Mouse (Mus musculus) midbrain, embryonic 14.5 days (tissue): ENCODE data around the gene Ankrd44. TPM values are rescaled to one million over a fixed set of nuclear protein-coding genes. Genes with fewer than 3 reads are reported as not detected.
A peak's percentile ranks its signal among the peaks of the same experiment; 100 is the strongest.

ENCODE experiments used
- ATAC-seq: fragments of 200-750 bp; cut with Nextera tagmentation; 2 replicates; pipeline ENCODE4 v1.8.0; 2017; ENCODE audit warnings: moderate number of reproducible peaks, moderate library complexity; ENCODE audit not compliant: low FRiP score, low TSS enrichment
- DNase-seq: peaks from one replicate; pipeline ENCODE4 v3.0.0-alpha.2; 2015
- H3K27ac ChIP-seq: fragments of 300-500 bp; sonication (generic); replicated peaks from 2 replicates; pipeline ENCODE4 v1.5.1; 2014; ENCODE audit warnings: mild to moderate bottlenecking, low read depth, low read length, moderate library complexity
- H3K27me3 ChIP-seq: fragments of 300-500 bp; sonication (generic); 2 replicates; pipeline ENCODE4 v1.6.1; 2014; ENCODE audit warnings: low read length, control low read depth, mixed read lengths; ENCODE audit not compliant: control insufficient read depth, insufficient read depth
- H3K36me3 ChIP-seq: fragments of 300-500 bp; sonication (generic); 2 replicates; pipeline ENCODE4 v1.6.1; 2014; ENCODE audit warnings: low read length, control low read depth; ENCODE audit not compliant: control insufficient read depth, insufficient read depth
- H3K4me1 ChIP-seq: fragments of 300-500 bp; sonication (generic); 2 replicates; pipeline ENCODE4 v1.6.1; 2014; ENCODE audit warnings: mild to moderate bottlenecking, antibody characterized with exemption, low read length, control low read depth; ENCODE audit not compliant: control insufficient read depth, insufficient read depth
- H3K4me2 ChIP-seq: fragments of 300-500 bp; sonication (generic); 2 replicates; pipeline ENCODE4 v1.6.1; 2014; ENCODE audit warnings: mild to moderate bottlenecking, low read length, moderate library complexity
- H3K4me3 ChIP-seq: fragments of 300-500 bp; sonication (generic); replicated peaks from 2 replicates; pipeline ENCODE4 v1.5.1; 2014; ENCODE audit warnings: low read depth, low read length
- H3K9ac ChIP-seq: fragments of 300-500 bp; sonication (generic); replicated peaks from 2 replicates; pipeline ENCODE4 v1.6.1; 2014; ENCODE audit warnings: mild to moderate bottlenecking, low read length, moderate library complexity
- H3K9me3 ChIP-seq: fragments of 300-500 bp; sonication (generic); 2 replicates; pipeline ENCODE4 v1.6.1; 2016; ENCODE audit warnings: low read length, control low read depth, mixed read lengths; ENCODE audit not compliant: control insufficient read depth
- WGBS: fragments of 180-500 bp; shearing (Covaris S2); extraction: QIAGEN DNeasy Blood & Tissue Kit; methylation state at CpG from one replicate; pipeline ENCODE4 v1.1.7; 2014; 5-methylcytosine and 5-hydroxymethylcytosine counted together
- polyA plus RNA-seq: library from polyadenylated mRNA; unstranded; fragments of >200 nt; fragmentation: Nextera tagmentation; extraction: Ambion mirVana; gene quantifications from 2 replicates; pipeline ENCODE4 v1.2.1, GENCODE M21; 2014

Gene Ankrd44
- polyA plus RNA-seq, 1 experiment from 2014 or later = 39.1 TPM

- H3K27me3 ChIP-seq = no peaks in the 10 kb centered on the region
- H3K27ac ChIP-seq = no peak overlapping the region
- no peak for ATAC-seq
- H3K4me3 ChIP-seq = no peak overlapping the region
- no peak overlapping the region for H3K9ac ChIP-seq
- 79% methylated on average over 8 of the region's 8 CpGs for WGBS
- H3K9me3 ChIP-seq = no peaks in the 10 kb centered on the region
- no peak overlapping the region for H3K4me2 ChIP-seq
- H3K4me1 ChIP-seq = no peaks in the 10 kb centered on the region
- no peaks in the 10 kb centered on the region for H3K36me3 ChIP-seq
- no peak for DNase-seq
Measured at GRCm38 (mm10) chr1:54827827-54828226, 98.4 kb downstream of the Ankrd44 start.

DNA sequence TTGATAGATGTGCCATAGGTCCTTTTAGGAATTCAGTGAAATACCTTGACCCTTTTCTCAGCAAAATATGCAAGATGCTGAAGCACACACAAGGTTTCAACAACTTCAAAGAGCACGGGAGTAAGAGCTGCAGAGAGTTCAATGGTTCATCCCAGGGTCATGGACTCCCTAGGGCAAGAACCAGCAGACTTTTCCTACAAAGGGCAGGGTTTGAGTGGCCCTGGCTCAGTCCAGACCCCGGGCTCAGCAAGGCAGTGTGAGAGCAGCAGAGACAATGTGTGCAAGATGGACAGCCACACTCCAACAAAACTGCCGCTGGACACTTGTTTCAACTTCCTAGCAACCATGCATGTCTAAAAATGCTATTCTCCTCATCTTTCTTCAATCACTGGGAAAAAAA, 98.8 kb downstream of the Ankrd44 start:
- no peak overlapping the region for H3K27ac ChIP-seq
- 76% methylated on average over 3 of the region's 3 CpGs for WGBS
- H3K4me2 ChIP-seq = no peak overlapping the region
- H3K27me3 ChIP-seq = no peaks in the 10 kb centered on the region
- H3K9ac ChIP-seq = no peak overlapping the region
- DNase-seq = no peak
- H3K4me1 ChIP-seq = no peaks in the 10 kb centered on the region
- no peak overlapping the region for H3K4me3 ChIP-seq
- H3K9me3 ChIP-seq = no peaks in the 10 kb centered on the region
- ATAC-seq = no peak
- no peaks in the 10 kb centered on the region for H3K36me3 ChIP-seq

GRCm38 (mm10) chr1:54826426-54826986, 99.7 kb downstream of the Ankrd44 start:
- no peak overlapping the region for H3K27ac ChIP-seq
- H3K9ac ChIP-seq = no peak overlapping the region
- H3K4me2 ChIP-seq = no peak overlapping the region
- no peak for ATAC-seq
- no peaks in the 10 kb centered on the region for H3K9me3 ChIP-seq
- no peaks in the 10 kb centered on the region for H3K27me3 ChIP-seq
- H3K36me3 ChIP-seq = no peaks in the 10 kb centered on the region
- DNase-seq = peak; percentile 28
- 80% methylated on average over 4 of the region's 4 CpGs for WGBS
- no peaks in the 10 kb centered on the region for H3K4me1 ChIP-seq
- no peak overlapping the region for H3K4me3 ChIP-seq

- H3K27ac ChIP-seq = no peak overlapping the region
- WGBS = 84% methylated on average over 6 of the region's 6 CpGs
- H3K27me3 ChIP-seq = no peaks in the 10 kb centered on the region
- DNase-seq (no peak), ATAC-seq (no peak)
- no peaks in the 10 kb centered on the region for H3K36me3 ChIP-seq
- H3K4me2 ChIP-seq = no peak overlapping the region
- H3K9ac ChIP-seq = no peak overlapping the region
- no peaks in the 10 kb centered on the region for H3K4me1 ChIP-seq
- no peaks in the 10 kb centered on the region for H3K9me3 ChIP-seq
- H3K4me3 ChIP-seq = no peak overlapping the region
Measured at GRCm38 (mm10) chr1:54825718-54826425, 100.3 kb downstream of the Ankrd44 start.

- 87% methylated on average over 14 of the region's 14 CpGs for WGBS
- Histone ChIP-seq H3K27me3 (no peaks in the 10 kb centered on the region), H3K4me1 (no peaks in the 10 kb centered on the region), H3K27ac (no peak overlapping the region), H3K4me3 (no peak overlapping the region), H3K4me2 (no peak overlapping the region), H3K9me3 (no peaks in the 10 kb centered on the region), H3K36me3 (no peaks in the 10 kb centered on the region), H3K9ac (no peak overlapping the region)
- no peak for ATAC-seq
- no peak for DNase-seq
Measured at GRCm38 (mm10) chr1:54824106-54824808, 101.9 kb downstream of the Ankrd44 start.

- no peak overlapping the region for H3K4me3 ChIP-seq
- H3K9me3 ChIP-seq = no peaks in the 10 kb centered on the region
- H3K9ac ChIP-seq = no peak overlapping the region
- H3K27me3 ChIP-seq = no peaks in the 10 kb centered on the region
- H3K27ac ChIP-seq = no peak overlapping the region
- no peaks in the 10 kb centered on the region for H3K4me1 ChIP-seq
- ATAC-seq (no peak), DNase-seq (no peak)
- H3K36me3 ChIP-seq = no peaks in the 10 kb centered on the region
- 97% methylated on average over 1 of the region's 1 CpGs for WGBS
- no peak overlapping the region for H3K4me2 ChIP-seq
Measured at GRCm38 (mm10) chr1:54821797-54822196, 104.4 kb downstream of the Ankrd44 start.

GRCm38 (mm10) chr1:54815206-54815855, 110.9 kb downstream of the Ankrd44 start:
- Histone ChIP-seq H3K36me3 (no peaks in the 10 kb centered on the region), H3K9ac (no peak overlapping the region), H3K27ac (peak overlapping the region; percentile 55), H3K9me3 (no peaks in the 10 kb centered on the region), H3K4me2 (no peak overlapping the region), H3K4me1 (no peaks in the 10 kb centered on the region), H3K4me3 (no peak overlapping the region), H3K27me3 (no peaks in the 10 kb centered on the region)
- peak; percentile 15 for DNase-seq
- no peak for ATAC-seq
- 76% methylated on average over 9 of the region's 9 CpGs for WGBS

DNA sequence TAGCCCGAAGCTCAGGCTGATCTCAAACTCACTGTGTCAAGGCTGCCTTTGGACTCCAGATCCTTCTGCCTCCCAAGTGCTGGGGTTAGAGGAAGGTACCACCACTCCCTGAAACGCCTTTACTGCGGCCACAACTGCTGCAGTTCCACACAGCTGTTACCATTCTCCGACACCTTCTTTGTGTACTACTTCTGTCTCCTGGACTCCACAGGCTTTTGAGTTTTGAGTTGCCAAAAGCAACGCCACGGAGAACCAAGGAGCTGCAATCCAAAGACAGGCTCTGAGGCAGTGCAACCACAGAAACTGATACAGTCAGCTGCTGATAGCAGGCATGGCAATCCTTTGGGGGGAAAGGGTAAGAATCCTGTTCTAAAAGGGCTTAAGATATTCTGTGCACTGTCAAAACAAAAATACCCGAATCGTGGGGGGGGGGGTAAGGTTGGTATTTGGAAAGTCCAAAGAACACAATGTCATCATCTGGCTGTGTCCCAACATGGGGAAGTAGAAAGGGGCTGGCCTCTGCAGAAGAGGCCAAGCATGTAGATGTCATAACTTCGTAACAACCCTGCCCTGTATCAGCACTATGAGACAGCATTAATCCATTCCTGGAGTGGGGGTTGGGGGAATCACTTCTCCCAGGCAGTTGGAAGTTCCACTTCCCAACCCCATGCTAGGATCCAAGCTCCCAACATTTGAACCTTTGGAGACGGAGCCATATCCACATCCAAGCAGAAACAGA, 116.2 kb downstream of the Ankrd44 start:
- H3K9me3 ChIP-seq = no peaks in the 10 kb centered on the region
- H3K4me2 ChIP-seq = no peak overlapping the region
- no peak for DNase-seq
- H3K4me3 ChIP-seq = no peak overlapping the region
- 88% methylated on average over 10 of the region's 10 CpGs for WGBS
- no peaks in the 10 kb centered on the region for H3K36me3 ChIP-seq
- H3K27ac ChIP-seq = no peak overlapping the region
- H3K4me1 ChIP-seq = no peaks in the 10 kb centered on the region
- H3K27me3 ChIP-seq = no peaks in the 10 kb centered on the region
- no peak overlapping the region for H3K9ac ChIP-seq
- ATAC-seq = no peak
